Mouse (Mus musculus): Measurements from ENCODE around the gene Disc1. TPM values are rescaled to one million over a fixed set of nuclear protein-coding genes. Genes with fewer than 3 reads are reported as not detected.

The Disc1 gene
- polyA plus RNA-seq, 1 experiment: 0.28 TPM

- Histone ChIP-seq H3K4me3 (ENCODE audit: low read depth, low read length) (no peak overlapping the region), H3K27me3 (ENCODE audit: control insufficient read depth, insufficient read depth, low read length) (no peaks in the 10 kb centered on the region), H3K27ac (ENCODE audit: insufficient read depth, low read depth, low read length) (no peak overlapping the region), H3K4me1 (ENCODE audit: control insufficient read depth, insufficient read depth, insufficient read length, low read length) (no peaks in the 10 kb centered on the region), H3K36me3 (ENCODE audit: control insufficient read depth, insufficient read depth, low read length) (no peaks in the 10 kb centered on the region)
- 77% methylated on average over 11 of the region's 11 CpGs for WGBS
- TF ChIP-seq POLR2A (IDR thresholded peaks at IDR 0.05; ENCODE audit: low read depth, low read length) (no peak), CTCF (IDR thresholded peaks at IDR 0.05; ENCODE audit: extremely low read depth, insufficient read length, insufficient replicate concordance, low read depth, low read length) (no peak)
Observed at GRCm38 (mm10) chr8:125255006-125255685, 201.2 kb downstream of the Disc1 start.

DNA sequence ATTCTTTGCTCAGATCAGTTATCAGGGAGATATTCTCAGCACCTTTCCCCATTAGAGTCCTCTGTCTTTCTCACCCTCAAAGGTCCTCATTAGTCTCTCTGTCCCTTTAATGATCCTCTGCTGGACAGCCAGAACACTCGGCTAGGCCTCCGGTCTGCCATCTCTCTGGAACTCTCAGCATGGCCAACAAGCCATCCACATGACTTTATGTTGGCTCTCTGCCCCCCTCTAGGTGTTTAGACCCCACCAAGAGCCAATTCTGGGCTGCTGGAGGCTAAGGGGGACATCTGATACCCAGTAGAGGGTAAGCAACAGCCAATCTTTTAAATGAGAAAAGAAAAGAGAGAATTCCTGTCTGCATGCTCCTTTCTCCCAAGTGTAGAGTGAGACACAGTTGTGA is 203.7 kb downstream of the Disc1 start:
- Histone ChIP-seq H3K27ac (ENCODE audit: insufficient read depth, low read depth, low read length) (no peak overlapping the region), H3K4me3 (ENCODE audit: low read depth, low read length) (no peak overlapping the region), H3K4me1 (ENCODE audit: control insufficient read depth, insufficient read depth, insufficient read length, low read length) (no peaks in the 10 kb centered on the region), H3K36me3 (ENCODE audit: control insufficient read depth, insufficient read depth, low read length) (no peaks in the 10 kb centered on the region), H3K27me3 (ENCODE audit: control insufficient read depth, insufficient read depth, low read length) (no peaks in the 10 kb centered on the region)
- 84% methylated on average over 2 of the region's 2 CpGs for WGBS
- no peak for TF ChIP-seq POLR2A (IDR thresholded peaks at IDR 0.05; ENCODE audit: low read depth, low read length)
- TF ChIP-seq CTCF (IDR thresholded peaks at IDR 0.05; ENCODE audit: extremely low read depth, insufficient read length, insufficient replicate concordance, low read depth, low read length): no peak

DNA sequence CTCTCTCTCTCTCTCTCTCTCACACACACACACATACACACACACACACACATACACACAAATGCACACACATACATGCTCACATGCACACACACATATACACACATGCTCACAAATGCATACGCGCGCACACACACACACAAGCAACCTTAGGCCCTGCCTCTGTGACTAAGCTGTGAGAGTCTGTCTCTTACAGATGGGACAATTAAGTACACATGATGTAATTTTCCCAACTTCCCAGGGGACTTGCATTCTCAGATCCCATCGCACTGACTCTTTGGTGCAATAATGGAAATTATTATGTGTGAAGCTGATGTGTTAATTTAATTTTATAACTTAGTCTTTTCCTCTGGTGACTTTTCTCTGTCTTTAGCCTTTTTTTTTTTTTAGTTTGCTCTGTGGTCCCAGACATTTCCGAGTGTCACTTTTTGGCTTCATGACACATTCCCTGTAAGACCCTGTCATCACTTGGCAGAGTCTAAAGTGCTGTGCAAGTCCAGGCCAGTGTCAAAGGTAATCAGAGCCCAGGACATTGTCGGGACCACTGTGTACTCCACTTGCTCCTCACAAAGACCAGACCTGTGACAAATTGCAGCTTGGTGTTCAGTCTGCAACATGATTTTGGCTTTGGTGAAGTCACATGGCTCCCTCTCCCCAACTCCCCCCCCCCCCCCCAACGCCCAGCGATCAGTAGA is 205.0 kb downstream of the Disc1 start:
- Histone ChIP-seq H3K36me3 (ENCODE audit: control insufficient read depth, insufficient read depth, low read length) (no peaks in the 10 kb centered on the region), H3K27me3 (ENCODE audit: control insufficient read depth, insufficient read depth, low read length) (no peaks in the 10 kb centered on the region), H3K4me1 (ENCODE audit: control insufficient read depth, insufficient read depth, insufficient read length, low read length) (no peaks in the 10 kb centered on the region), H3K27ac (ENCODE audit: insufficient read depth, low read depth, low read length) (no peak overlapping the region), H3K4me3 (ENCODE audit: low read depth, low read length) (no peak overlapping the region)
- 85% methylated on average over 8 of the region's 8 CpGs for WGBS
- TF ChIP-seq CTCF (IDR thresholded peaks at IDR 0.05; ENCODE audit: extremely low read depth, insufficient read length, insufficient replicate concordance, low read depth, low read length) (no peak), POLR2A (IDR thresholded peaks at IDR 0.05; ENCODE audit: low read depth, low read length) (no peak)

- TF ChIP-seq POLR2A (IDR thresholded peaks at IDR 0.05; ENCODE audit: low read depth, low read length): no peak
- no peak for TF ChIP-seq CTCF (IDR thresholded peaks at IDR 0.05; ENCODE audit: extremely low read depth, insufficient read length, insufficient replicate concordance, low read depth, low read length)
- Histone ChIP-seq H3K36me3 (ENCODE audit: control insufficient read depth, insufficient read depth, low read length) (no peaks in the 10 kb centered on the region), H3K4me1 (ENCODE audit: control insufficient read depth, insufficient read depth, insufficient read length, low read length) (peaks cover 22% of the 10 kb centered on the region; the same call in 1 of the 2 replicates), H3K27ac (ENCODE audit: insufficient read depth, low read depth, low read length) (no peak overlapping the region), H3K27me3 (ENCODE audit: control insufficient read depth, insufficient read depth, low read length) (no peaks in the 10 kb centered on the region), H3K4me3 (ENCODE audit: low read depth, low read length) (no peak overlapping the region)
- WGBS: 84% methylated on average over 6 of the region's 6 CpGs
Observed at GRCm38 (mm10) chr8:125268181-125268705, 214.2 kb downstream of the Disc1 start.

GRCm38 (mm10) chr8:125270292-125270691 is 216.3 kb downstream of the Disc1 start:
- TF ChIP-seq CTCF (IDR thresholded peaks at IDR 0.05; ENCODE audit: extremely low read depth, insufficient read length, insufficient replicate concordance, low read depth, low read length): no peak
- no peak for TF ChIP-seq POLR2A (IDR thresholded peaks at IDR 0.05; ENCODE audit: low read depth, low read length)
- H3K27me3 ChIP-seq (ENCODE audit: control insufficient read depth, insufficient read depth, low read length): no peaks in the 10 kb centered on the region
- H3K27ac ChIP-seq (ENCODE audit: insufficient read depth, low read depth, low read length): no peak overlapping the region
- 35% methylated on average over 7 of the region's 7 CpGs for WGBS
- no peaks in the 10 kb centered on the region for H3K36me3 ChIP-seq (ENCODE audit: control insufficient read depth, insufficient read depth, low read length)
- H3K4me3 ChIP-seq (ENCODE audit: low read depth, low read length): no peak overlapping the region
- peaks cover 22% of the 10 kb centered on the region; the same call in 1 of the 2 replicates for H3K4me1 ChIP-seq (ENCODE audit: control insufficient read depth, insufficient read depth, insufficient read length, low read length)

- peak overlapping the region; percentile 84 for H3K27ac ChIP-seq (ENCODE audit: insufficient read depth, low read depth, low read length)
Observed at GRCm38 (mm10) chr8:125271357-125271756, 217.4 kb downstream of the Disc1 start.

More at GRCm38 (mm10) chr8:125271357-125271756, 217.4 kb downstream of the Disc1 start:
- TF ChIP-seq POLR2A (IDR thresholded peaks at IDR 0.05; ENCODE audit: low read depth, low read length) (no peak), CTCF (IDR thresholded peaks at IDR 0.05; ENCODE audit: extremely low read depth, insufficient read length, insufficient replicate concordance, low read depth, low read length) (no peak)
- no peaks in the 10 kb centered on the region for H3K36me3 ChIP-seq (ENCODE audit: control insufficient read depth, insufficient read depth, low read length)
- no peaks in the 10 kb centered on the region for H3K27me3 ChIP-seq (ENCODE audit: control insufficient read depth, insufficient read depth, low read length)
- peaks cover 22% of the 10 kb centered on the region; the same call in 1 of the 2 replicates for H3K4me1 ChIP-seq (ENCODE audit: control insufficient read depth, insufficient read depth, insufficient read length, low read length)
- WGBS: 33% methylated on average over 5 of the region's 5 CpGs
- H3K4me3 ChIP-seq (ENCODE audit: low read depth, low read length): no peak overlapping the region

Measured in small intestine, adult 2 months (tissue).